Comparison of ENCODE assay signal across 8 mouse cellular contexts in genomic region chr2:181678780-181679179, GRCm38 (mm10). TPM values are rescaled to one million over a fixed set of nuclear protein-coding genes. Genes with fewer than 3 reads are reported as not detected.
DNase-seq lines count a peak whose midpoint lies in the region; ATAC-seq lines count a peak whose summit lies in the region.

No protein-coding gene starts in this region.

- WGBS in embryonic facial prominence, embryonic 13.5 days: 39% methylated on average over 1 of the region's 1 CpGs
- 46% methylated on average over 1 of the region's 1 CpGs for WGBS in limb, embryonic 12.5 days
- WGBS in midbrain, embryonic 15.5 days: 47% methylated on average over 1 of the region's 1 CpGs

- DNase-seq in 416B (ENCODE audit: low read depth): peak; percentile 94
- DNase-seq in adrenal gland, postnatal 14 days: peak; percentile 86
- DNase-seq in heart, adult 9 months (ENCODE audit: low spot score in 2 of 2): peak; percentile 82 to 85
- peak; percentile 87 to 88 for DNase-seq in kidney, adult 8-10 months
- DNase-seq in spleen, postnatal 10 days (ENCODE audit: low spot score in 2 of 2): peak; percentile 34 to 69

- no peaks in the 10 kb centered on the region for H3K27me3 ChIP-seq in embryonic facial prominence, embryonic 13.5 days
- H3K27me3 ChIP-seq in limb, embryonic 12.5 days: peaks cover 7% of the 10 kb centered on the region
- peaks cover 5% of the 10 kb centered on the region; the same call in 1 of the 2 replicates for H3K27me3 ChIP-seq in midbrain, embryonic 15.5 days (replicated peaks)

- no peaks in the 10 kb centered on the region for H3K9me3 ChIP-seq in embryonic facial prominence, embryonic 13.5 days
- H3K9me3 ChIP-seq in limb, embryonic 12.5 days: no peaks in the 10 kb centered on the region
- H3K9me3 ChIP-seq in midbrain, embryonic 15.5 days: no peaks in the 10 kb centered on the region

- H3K36me3 ChIP-seq in embryonic facial prominence, embryonic 13.5 days: no peaks in the 10 kb centered on the region
- no peaks in the 10 kb centered on the region for H3K36me3 ChIP-seq in limb, embryonic 12.5 days
- no peaks in the 10 kb centered on the region for H3K36me3 ChIP-seq in midbrain, embryonic 15.5 days (replicated peaks)

- no peak overlapping the region for H3K4me2 ChIP-seq in embryonic facial prominence, embryonic 13.5 days
- no peak overlapping the region for H3K4me2 ChIP-seq in limb, embryonic 12.5 days
- no peak overlapping the region for H3K4me2 ChIP-seq in midbrain, embryonic 15.5 days

- no peak overlapping the region for H3K27ac ChIP-seq in embryonic facial prominence, embryonic 13.5 days
- H3K27ac ChIP-seq in limb, embryonic 12.5 days: no peak overlapping the region
- H3K27ac ChIP-seq in midbrain, embryonic 15.5 days: no peak overlapping the region

- H3K4me3 ChIP-seq in embryonic facial prominence, embryonic 13.5 days: no peak overlapping the region
- H3K4me3 ChIP-seq in limb, embryonic 12.5 days (replicated peaks): no peak overlapping the region
- H3K4me3 ChIP-seq in midbrain, embryonic 15.5 days: no peak overlapping the region

- peak; percentile 65 for ATAC-seq in embryonic facial prominence, embryonic 13.5 days (ENCODE audit: insufficient number of reproducible peaks, insufficient read depth, low FRiP score, low TSS enrichment, low read depth)
- peak; percentile 33; the same call in 1 of the 2 replicates for ATAC-seq in limb, embryonic 12.5 days (ENCODE audit: insufficient number of reproducible peaks, insufficient read depth, low FRiP score, low TSS enrichment, low read depth)
- ATAC-seq in midbrain, embryonic 15.5 days (replicated peaks): peak; percentile 59; the same call in 1 of the 2 replicates

- H3K4me1 ChIP-seq in embryonic facial prominence, embryonic 13.5 days: peaks cover 33% of the 10 kb centered on the region
- H3K4me1 ChIP-seq in limb, embryonic 12.5 days (replicated peaks): peaks cover 44% of the 10 kb centered on the region
- H3K4me1 ChIP-seq in midbrain, embryonic 15.5 days: peaks cover 22% of the 10 kb centered on the region

- no peak overlapping the region for H3K9ac ChIP-seq in embryonic facial prominence, embryonic 13.5 days
- H3K9ac ChIP-seq in limb, embryonic 12.5 days (replicated peaks): no peak overlapping the region
- no peak overlapping the region for H3K9ac ChIP-seq in midbrain, embryonic 15.5 days

RNA-seq across cellular contexts. Expression of gene Tcea2, which starts 1.3 kb away (rescaled TPM):
- total RNA-seq in adrenal gland, postnatal 14 days (2021): 5.2 and 9.8 TPM in 2 replicates
- polyA plus RNA-seq in embryonic facial prominence, embryonic 13.5 days (2015; fragmentation: Nextera tagmentation; extraction: Ambion mirVana): 30.4 and 33.0 TPM in 2 replicates
- 31.6 and 33.3 TPM in 2 replicates for polyA plus RNA-seq in limb, embryonic 12.5 days (2016; fragmentation: Nextera tagmentation; extraction: Ambion mirVana)
- 52.2 and 54.5 TPM in 2 replicates for polyA plus RNA-seq in midbrain, embryonic 15.5 days (2015; fragmentation: Nextera tagmentation; extraction: Ambion mirVana)

RNA-seq across cellular contexts. Expression of gene Sox18, which starts 7.3 kb away (rescaled TPM):
- total RNA-seq in adrenal gland, postnatal 14 days (2021): 60.4 and 64.6 TPM in 2 replicates
- 88.3 and 92.4 TPM in 2 replicates for polyA plus RNA-seq in embryonic facial prominence, embryonic 13.5 days (2015; fragmentation: Nextera tagmentation; extraction: Ambion mirVana)
- 22.4 and 23.4 TPM in 2 replicates for polyA plus RNA-seq in limb, embryonic 12.5 days (2016; fragmentation: Nextera tagmentation; extraction: Ambion mirVana)
- polyA plus RNA-seq in midbrain, embryonic 15.5 days (2015; fragmentation: Nextera tagmentation; extraction: Ambion mirVana): 18.3 and 19.7 TPM in 2 replicates

RNA-seq across cellular contexts. Expression of gene Rgs19, which starts 15.0 kb away (rescaled TPM):
- 22.4 and 32.1 TPM in 2 replicates for total RNA-seq in adrenal gland, postnatal 14 days (2021)
- polyA plus RNA-seq in embryonic facial prominence, embryonic 13.5 days (2015; fragmentation: Nextera tagmentation; extraction: Ambion mirVana): 83.5 and 86.1 TPM in 2 replicates
- 71.0 and 88.8 TPM in 2 replicates for polyA plus RNA-seq in limb, embryonic 12.5 days (2016; fragmentation: Nextera tagmentation; extraction: Ambion mirVana)
- polyA plus RNA-seq in midbrain, embryonic 15.5 days (2015; fragmentation: Nextera tagmentation; extraction: Ambion mirVana): 65.4 and 67.3 TPM in 2 replicates

RNA-seq across cellular contexts. Expression of gene Lkaaear1, which starts 19.5 kb away (rescaled TPM):
- total RNA-seq in adrenal gland, postnatal 14 days (2021): not detected in 2 replicates
- polyA plus RNA-seq in embryonic facial prominence, embryonic 13.5 days (2015; fragmentation: Nextera tagmentation; extraction: Ambion mirVana): not detected in 2 replicates
- not detected in 2 replicates for polyA plus RNA-seq in limb, embryonic 12.5 days (2016; fragmentation: Nextera tagmentation; extraction: Ambion mirVana)
- not detected in 2 replicates for polyA plus RNA-seq in midbrain, embryonic 15.5 days (2015; fragmentation: Nextera tagmentation; extraction: Ambion mirVana)

RNA-seq across cellular contexts. Expression of gene Gm29797, which starts 21.9 kb away (rescaled TPM):
- not detected in 2 replicates for total RNA-seq in adrenal gland, postnatal 14 days (2021)
- polyA plus RNA-seq in embryonic facial prominence, embryonic 13.5 days (2015; fragmentation: Nextera tagmentation; extraction: Ambion mirVana): not detected in 2 replicates
- polyA plus RNA-seq in limb, embryonic 12.5 days (2016; fragmentation: Nextera tagmentation; extraction: Ambion mirVana): 0.29 and 0.58 TPM in 2 replicates
- polyA plus RNA-seq in midbrain, embryonic 15.5 days (2015; fragmentation: Nextera tagmentation; extraction: Ambion mirVana): not detected in 2 replicates
